1 mouse cellular context compared by ENCODE assay signal in the genomic region with DNA sequence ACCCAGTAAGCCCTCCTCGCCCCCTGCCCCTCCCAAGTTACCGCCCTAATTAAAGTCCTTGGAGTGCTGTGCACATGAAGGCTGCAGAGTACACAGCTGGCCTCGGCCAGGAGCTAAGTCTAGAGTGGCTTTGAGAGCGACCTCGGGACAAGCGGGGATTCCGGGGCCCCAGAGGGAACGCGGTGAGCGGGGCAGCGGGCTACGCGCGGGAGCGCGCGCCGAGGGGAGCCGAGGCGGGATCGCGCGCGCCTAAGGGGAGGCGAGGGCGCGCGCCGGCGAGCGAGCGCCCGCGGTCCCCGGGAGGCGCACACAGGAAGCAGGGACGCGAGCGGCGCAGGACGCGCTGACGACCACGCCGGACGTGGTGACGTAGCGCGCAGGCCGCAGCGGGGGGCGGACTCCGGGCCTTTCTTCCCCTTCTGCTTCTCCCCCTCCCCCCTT.
TF ChIP-seq lines count a peak whose summit lies in the region.

A gene (plus strand): TSS at position 77 of the 441 bp plus-strand sequence.

TF ChIP-seq in CH12.LX, 34 proteins besides CTCF, POLR2A, EP300 and RAD21 (continued from another document):
- TF ChIP-seq ZMIZ1 (IDR thresholded peaks at IDR 0.05; ENCODE audit: low read depth, low read length) (peak; percentile 54; the same call in 1 of the 2 replicates), SIN3A (IDR thresholded peaks at IDR 0.05; ENCODE audit: low read length) (0 out of 2 replicates have a peak, but pooled peaks have one; percentile 4), HCFC1 (IDR thresholded peaks at IDR 0.05; ENCODE audit: low read depth, low read length) (peak; percentile 63), SMC3 (IDR thresholded peaks at IDR 0.05; ENCODE audit: low read depth, low read length) (no peak), MAFK (IDR thresholded peaks at IDR 0.05; ENCODE audit: insufficient replicate concordance, low read length) (no peak), NELFE (IDR thresholded peaks at IDR 0.05; ENCODE audit: low read depth, low read length) (peak; percentile 44), ZKSCAN1 (IDR thresholded peaks at IDR 0.05; ENCODE audit: borderline replicate concordance, low read depth, low read length) (no peak), POLR2AphosphoS2 (IDR thresholded peaks at IDR 0.05; ENCODE audit: low read depth, low read length) (no peak), JUN (IDR thresholded peaks at IDR 0.05; ENCODE audit: insufficient read depth, low read depth, low read length) (no peak), MAZ (IDR thresholded peaks at IDR 0.05; ENCODE audit: low read depth, low read length) (no peak; the same call in 1 of the 2 replicates), ELF1 (IDR thresholded peaks at IDR 0.05; ENCODE audit: low read depth, low read length) (peak; percentile 90), CHD2 (IDR thresholded peaks at IDR 0.05; ENCODE audit: low read length) (peak; percentile 47; the same call in 1 of the 2 replicates), E2F4 (IDR thresholded peaks at IDR 0.05; ENCODE audit: insufficient replicate concordance, low read depth, low read length) (no peak), NRF1 (IDR thresholded peaks at IDR 0.05; ENCODE audit: low read depth, low read length) (peak; percentile 71), USF2 (conservative IDR thresholded peaks at IDR 0.05; ENCODE audit: low read depth, low read length) (no peak), ETS1 (conservative IDR thresholded peaks at IDR 0.05; ENCODE audit: low read depth, low read length) (no peak), MXI1 (IDR thresholded peaks at IDR 0.05; ENCODE audit: low read depth, low read length) (no peak; the same call in 1 of the 2 replicates), UBTF (IDR thresholded peaks at IDR 0.05; ENCODE audit: low read depth, low read length) (0 out of 2 replicates have a peak, but pooled peaks have one; percentile 42), GABPA (IDR thresholded peaks at IDR 0.05; ENCODE audit: insufficient replicate concordance, low read depth, low read length) (no peak), USF1 (IDR thresholded peaks at IDR 0.05; ENCODE audit: low read depth, low read length) (no peak), TCF12 (IDR thresholded peaks at IDR 0.05; ENCODE audit: low read depth, low read length) (peak; percentile 45; the same call in 1 of the 2 replicates), IRF4 (IDR thresholded peaks at IDR 0.05; ENCODE audit: low read depth, low read length) (peak; percentile 33; the same call in 1 of the 2 replicates), MEF2A (IDR thresholded peaks at IDR 0.05; ENCODE audit: borderline replicate concordance, low read depth, low read length) (0 out of 2 replicates have a peak, but pooled peaks have one; percentile 14), KAT2A (IDR thresholded peaks at IDR 0.05; ENCODE audit: insufficient replicate concordance, low read length) (peak; percentile 49; the same call in 1 of the 2 replicates), BHLHE40 (IDR thresholded peaks at IDR 0.05; ENCODE audit: low read depth, low read length) (no peak), MYC (IDR thresholded peaks at IDR 0.05; ENCODE audit: low read depth, low read length) (no peak)
